Mouse (Mus musculus) stomach, postnatal 0 days (tissue): ENCODE data around the gene Sphk1.

Experiments
- CTCF ChIP-seq: IDR thresholded peaks from 2 replicates; pipeline ENCODE4 v1.5.1; 2016; ENCODE audit warnings: antibody characterized with exemption, low read depth, mild to moderate bottlenecking, moderate library complexity
- EP300 ChIP-seq: optimal IDR thresholded peaks from 2 replicates; pipeline ENCODE3; 2016; ENCODE audit warnings: antibody characterized with exemption

GRCm38 (mm10) chr11:116505573-116505972, 25.2 kb upstream of the Sphk1 start:
- TF ChIP-seq CTCF (no peak), EP300 (no peak)
